Mouse (Mus musculus) cerebellum, adult 2 months (tissue): ENCODE data around the gene Grik4.

Experiments
- CTCF ChIP-seq: fragments of 200-500 bp; IDR thresholded peaks from 2 replicates; pipeline ENCODE4 v1.5.1; 2011; ENCODE audit warnings: low read depth, mild to moderate bottlenecking, control low read depth, low read length, moderate library complexity, borderline replicate concordance; ENCODE audit not compliant: insufficient read depth
- POLR2A ChIP-seq: fragments of 200-500 bp; IDR thresholded peaks from 2 replicates; pipeline ENCODE4 v1.6.1; 2011; ENCODE audit warnings: low read length, control low read depth, borderline replicate concordance; ENCODE audit not compliant: insufficient read depth

GRCm38 (mm10) chr9:42614409-42614808 is 329.9 kb downstream of the Grik4 start:
- no peak for TF ChIP-seq CTCF
- no peak for TF ChIP-seq POLR2A
